Mouse (Mus musculus) urinary bladder, postnatal 10 days (tissue): ENCODE measurements around the gene Ptprq.

ENCODE experiments used
- DNase-seq: peaks from one replicate; pipeline ENCODE4 v3.0.0; 2022; ENCODE audit warnings: low spot score

Gene Ptprq

DNA sequence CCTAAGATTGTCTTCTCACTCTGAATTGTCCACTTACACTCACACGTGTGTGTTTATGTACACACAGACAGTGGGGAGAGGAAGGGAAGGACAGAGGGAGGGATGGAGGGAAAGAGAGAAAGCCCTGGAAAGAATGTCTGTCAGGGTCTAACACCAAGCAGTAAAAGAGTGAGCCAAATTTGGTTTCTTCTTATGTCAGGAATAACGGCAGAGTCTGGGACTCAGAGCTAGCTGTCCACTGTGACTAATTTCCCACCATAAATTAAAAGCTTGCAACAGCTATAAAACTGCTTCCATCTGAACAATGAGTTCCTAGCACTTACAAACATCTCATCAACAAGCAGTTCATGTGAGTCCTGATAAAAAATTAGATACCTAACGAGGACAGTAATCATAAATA is 91.7 kb downstream of the Ptprq start:
- no peak for DNase-seq

- DNase-seq, result no peak
These were observed 93.2 kb downstream of the Ptprq start for GRCm38 (mm10) chr10:107626648-107627047.

DNA sequence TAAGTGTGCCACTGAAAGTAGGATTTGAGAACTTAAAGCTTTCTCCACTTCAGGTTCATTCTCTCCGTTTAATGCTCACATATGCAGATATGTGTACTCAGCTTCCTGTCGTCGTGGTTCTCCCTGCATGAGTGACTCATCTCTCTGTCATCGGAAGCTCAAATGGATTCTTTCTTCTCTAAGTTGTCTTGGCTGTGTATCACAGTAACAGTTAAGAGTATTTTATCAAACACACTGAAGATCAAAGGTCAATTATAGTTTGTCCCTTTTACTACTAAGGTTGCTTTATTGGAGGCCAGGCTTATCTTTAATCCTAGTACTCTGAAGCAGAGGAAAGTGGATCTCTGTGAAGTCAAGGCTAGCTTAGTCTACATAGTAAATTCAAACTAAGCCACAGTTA is 95.6 kb downstream of the Ptprq start:
- DNase-seq, result no peak

DNA sequence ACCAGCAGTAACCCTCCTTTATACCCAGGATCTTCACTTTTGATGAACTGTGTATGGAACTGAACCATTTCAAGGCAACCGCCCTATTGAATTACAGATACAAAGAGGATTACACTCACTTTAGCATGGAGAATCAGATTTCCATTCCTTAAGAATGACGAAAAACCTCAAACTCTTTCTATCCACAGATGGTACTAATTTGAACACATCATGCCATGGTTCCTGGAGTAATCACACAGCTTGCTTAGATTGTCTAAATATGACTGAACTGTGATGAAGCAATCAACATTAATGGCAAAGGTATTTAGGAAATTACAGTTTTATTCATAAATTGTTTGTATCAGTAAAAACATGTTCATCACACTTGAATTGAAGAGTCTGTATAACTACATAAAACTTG is 104.4 kb downstream of the Ptprq start:
- no peak for DNase-seq

DNA sequence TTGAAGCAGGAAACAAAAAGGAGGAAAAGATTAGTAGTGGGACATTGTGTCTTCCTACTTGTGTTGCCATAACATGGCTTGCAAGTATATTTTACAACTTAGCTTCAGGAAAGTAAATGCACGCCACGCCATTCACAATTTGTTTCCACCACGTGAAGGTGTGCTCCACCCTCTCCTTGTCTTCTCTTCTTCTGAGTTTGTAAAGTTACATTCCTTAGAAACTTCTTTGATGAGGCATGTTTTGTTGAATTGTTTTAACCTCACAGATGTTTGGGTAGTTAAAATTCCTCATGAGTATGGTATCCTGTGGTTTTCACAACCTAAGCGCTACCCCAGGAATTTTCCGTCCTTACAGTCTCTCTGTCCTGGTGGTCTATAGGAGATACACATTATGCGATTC is 118.5 kb downstream of the Ptprq start:
- DNase-seq, result no peak

DNA sequence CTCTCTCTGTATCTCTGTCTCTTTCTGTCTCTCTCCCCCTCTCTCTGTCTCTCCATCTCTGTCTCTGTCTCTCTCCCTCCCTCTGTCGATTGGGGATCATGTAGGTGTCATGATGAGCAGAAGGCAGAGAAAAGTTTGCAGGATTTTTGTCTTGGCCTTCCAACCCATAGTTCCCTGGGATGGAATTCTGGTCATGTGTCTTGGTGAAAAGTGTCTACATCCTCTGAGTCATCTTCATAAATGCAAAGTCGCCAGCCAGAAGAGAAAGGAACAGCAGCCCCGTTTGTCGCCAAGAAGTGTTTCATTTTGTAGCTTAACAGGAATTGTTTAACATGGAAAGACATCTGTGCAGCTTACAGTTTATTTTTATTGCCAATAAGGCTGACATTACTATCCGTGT is 136.5 kb downstream of the Ptprq start:
- no peak for DNase-seq

DNA sequence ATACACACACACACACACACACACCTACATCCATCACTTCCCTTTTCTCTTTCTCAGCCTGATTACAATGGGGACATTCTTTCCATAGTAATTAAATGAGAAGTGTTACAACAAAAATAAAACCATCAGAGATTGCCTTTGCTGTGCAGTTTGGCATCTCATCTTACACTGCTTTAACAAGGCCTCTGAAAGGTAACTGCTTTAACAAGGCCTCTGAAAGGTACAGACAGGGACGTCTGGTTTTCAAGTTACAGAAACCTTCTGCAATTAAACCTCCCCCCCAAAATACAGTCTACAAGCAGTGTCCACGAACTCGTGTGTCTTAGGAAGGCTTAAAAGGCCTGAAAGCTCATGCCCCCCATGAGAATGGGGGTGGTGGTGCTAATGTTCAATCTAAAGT is 150.8 kb downstream of the Ptprq start:
- DNase-seq, result no peak

GRCm38 (mm10) chr10:107568261-107568660 is 151.6 kb downstream of the Ptprq start:
- DNase-seq, result no peak

DNA sequence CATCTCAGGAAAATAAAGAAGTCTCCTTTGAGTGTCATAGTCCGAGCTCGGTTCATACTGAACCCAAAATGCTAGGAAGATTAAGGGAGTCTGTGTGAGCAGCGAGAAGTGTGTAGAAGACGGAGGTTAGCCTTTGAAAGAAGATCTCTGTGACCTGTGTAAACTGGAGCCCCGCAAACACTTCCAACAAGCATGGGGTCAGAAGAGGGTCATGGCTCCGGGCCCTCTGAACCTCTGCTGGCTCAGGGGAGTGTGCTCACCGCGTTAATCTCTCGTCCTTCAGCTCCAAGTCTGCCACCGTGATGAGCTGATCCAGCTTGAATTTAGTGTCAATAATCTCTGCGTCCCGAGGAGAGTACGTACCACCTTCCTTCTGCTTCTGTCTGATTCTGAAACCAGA is 157.0 kb downstream of the Ptprq start:
- DNase-seq, result no peak

DNA sequence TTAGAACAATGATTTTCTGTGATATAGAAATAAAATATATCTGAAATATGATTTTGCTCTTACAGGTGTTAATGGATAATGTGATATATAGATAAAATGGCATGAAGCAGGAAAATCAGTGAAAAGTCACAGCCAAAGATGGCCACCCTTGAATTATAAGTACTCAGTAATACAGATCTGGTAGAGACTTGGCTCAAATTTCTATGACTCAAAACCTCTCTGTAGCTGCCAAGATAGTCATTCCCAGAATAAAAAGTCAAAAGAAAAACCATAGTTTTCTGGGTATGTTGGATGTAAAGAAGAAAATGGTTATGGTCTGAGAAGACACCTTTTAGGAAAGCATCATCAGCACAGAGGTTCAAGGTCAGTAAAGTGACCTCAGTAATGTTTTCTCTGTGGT is 159.0 kb downstream of the Ptprq start:
- DNase-seq, result no peak

- DNase-seq, result no peak
These were observed 176.8 kb downstream of the Ptprq start for GRCm38 (mm10) chr10:107543026-107543425.

GRCm38 (mm10) chr10:107528758-107529157 is 191.1 kb downstream of the Ptprq start:
- DNase-seq, result no peak

DNA sequence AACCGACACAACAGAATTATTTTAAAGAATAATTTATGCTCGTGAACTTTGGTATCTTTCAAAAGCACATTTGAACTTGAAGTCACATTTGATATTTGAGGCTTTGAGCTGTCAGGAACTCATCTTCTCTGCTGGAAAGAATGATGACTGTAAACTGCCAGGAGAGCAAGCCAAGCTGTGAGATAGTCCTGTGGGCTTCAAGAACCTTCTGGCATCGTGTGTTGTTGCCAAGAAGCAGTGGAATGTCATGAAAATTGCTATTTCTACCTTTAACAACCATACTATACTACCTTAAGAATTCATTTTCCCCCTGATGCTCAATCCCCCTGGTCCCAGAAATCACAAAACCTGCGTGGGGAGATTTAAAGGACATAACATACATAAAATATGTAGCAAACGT is 200.6 kb downstream of the Ptprq start:
- DNase-seq, result no peak

GRCm38 (mm10) chr10:107516641-107517040 is 203.2 kb downstream of the Ptprq start:
- DNase-seq, result no peak

DNA sequence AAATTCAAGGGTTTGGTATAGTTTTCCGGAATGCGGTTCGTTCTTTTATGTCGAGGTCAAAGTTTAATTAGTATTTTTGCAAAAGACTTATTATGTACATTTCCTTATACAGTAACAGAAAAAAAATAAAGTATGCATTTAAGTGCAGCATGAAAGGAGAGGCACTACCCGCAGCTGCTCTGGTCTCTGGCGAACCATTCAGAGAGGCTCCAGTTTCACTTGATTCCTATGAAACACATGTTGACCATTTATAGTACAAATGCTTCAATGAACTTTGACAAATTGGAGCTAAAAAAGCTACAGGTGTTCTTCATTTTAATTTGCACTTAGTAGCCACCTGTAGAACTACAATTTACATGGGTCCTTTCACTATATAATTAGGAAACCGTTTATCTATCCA is 205.1 kb downstream of the Ptprq start:
- no peak for DNase-seq

- DNase-seq, result no peak
These were observed 213.5 kb downstream of the Ptprq start for GRCm38 (mm10) chr10:107506397-107506796.

DNA sequence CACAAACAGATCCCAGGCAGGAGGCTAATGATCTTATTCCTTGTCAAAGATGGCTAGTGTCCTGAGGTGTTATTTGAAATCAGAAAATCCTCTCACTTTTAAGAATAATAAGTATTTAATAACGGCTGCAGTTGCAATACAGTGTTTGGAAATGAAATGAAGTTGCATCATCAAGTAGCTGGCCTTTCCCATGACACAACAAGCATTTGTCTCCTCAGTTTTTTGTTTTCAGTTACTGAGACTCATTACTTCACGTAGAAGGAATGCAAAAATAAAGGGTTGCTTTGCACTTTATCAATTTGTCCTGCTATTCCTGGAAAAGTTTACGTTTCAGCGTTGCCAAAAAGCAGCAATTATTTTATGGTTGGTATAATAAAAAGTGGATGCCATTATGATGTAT is 216.4 kb downstream of the Ptprq start:
- no peak for DNase-seq

GRCm38 (mm10) chr10:107502193-107502592 is 217.7 kb downstream of the Ptprq start:
- DNase-seq, result no peak

DNA sequence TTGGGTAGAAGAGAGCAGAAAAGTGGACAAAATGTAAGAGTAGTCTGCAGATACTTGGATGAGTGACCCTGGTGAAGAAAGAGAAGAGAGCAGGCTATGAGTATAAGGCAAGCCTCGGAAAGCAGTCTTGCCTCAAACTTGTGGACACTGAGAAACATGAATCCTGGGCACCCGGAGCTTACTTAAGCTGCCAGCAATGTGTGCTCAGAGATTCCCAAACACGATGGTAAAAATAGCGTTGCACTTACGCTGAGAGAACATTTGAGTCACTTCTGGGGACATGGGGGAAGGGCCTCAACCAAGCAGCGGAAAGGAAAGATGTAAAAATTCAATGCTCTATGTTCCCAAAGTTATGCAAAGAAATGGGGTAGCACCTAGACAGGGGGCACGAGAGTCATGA is 220.2 kb downstream of the Ptprq start:
- no peak for DNase-seq

- no peak for DNase-seq
These were observed 223.4 kb downstream of the Ptprq start for GRCm38 (mm10) chr10:107496402-107496801.

DNA sequence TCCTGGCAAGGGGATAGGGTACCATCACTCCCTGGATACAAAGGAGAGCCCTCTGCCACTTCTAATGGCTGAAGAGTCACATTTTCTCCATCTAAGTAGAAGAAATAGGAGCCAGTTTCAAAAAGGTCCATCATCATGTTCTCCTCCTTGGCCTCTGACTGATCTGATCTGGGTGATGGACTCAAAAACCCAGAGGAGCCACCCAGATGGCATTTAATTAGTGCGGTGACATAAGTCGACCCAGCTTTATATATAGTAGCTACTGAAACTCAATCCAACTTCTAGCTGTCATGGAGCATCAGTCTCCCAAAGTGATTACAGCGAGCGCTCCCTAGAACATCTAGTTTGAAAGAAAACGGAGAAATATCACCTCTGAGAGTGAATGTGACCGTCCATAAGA is 225.3 kb downstream of the Ptprq start, which contains the start of gene Myf6:
TSS of gene Myf6 (minus strand) at position 170 of the 400 bp plus-strand sequence.
- no peak for DNase-seq

- no peak for DNase-seq
These were observed 226.0 kb downstream of the Ptprq start for GRCm38 (mm10) chr10:107493580-107494474.

DNA sequence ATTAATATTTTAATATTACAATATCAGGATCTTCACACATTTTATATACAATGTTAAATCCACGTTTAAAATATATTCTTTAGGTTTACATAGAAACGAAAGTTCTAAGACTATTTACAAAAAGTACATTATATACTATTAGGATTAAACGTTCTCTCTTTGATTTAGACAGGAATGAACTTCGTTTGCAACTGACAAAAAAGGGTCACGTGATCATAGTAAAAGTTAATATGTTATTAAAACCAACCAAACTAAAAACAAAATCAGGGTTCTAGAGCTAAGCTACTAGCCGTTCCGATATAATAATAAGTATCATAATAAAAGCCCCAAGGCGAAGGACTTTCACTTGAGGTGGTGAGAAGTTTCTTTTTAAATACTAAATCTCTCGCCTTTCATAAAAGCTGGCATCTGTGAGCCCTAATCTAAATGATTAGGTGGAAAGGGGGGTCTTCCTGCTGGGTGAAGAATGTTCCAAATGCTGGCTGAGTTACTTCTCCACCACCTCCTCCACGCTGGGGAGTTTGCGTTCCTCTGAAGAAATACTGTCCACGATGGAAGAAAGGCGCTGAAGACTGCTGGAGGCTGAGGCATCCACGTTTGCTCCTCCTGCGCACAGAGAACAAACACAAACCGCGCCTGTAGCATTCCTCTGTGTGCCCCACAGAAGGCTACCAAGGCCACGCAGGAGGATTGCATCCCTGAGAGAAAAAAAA is 226.8 kb downstream of the Ptprq start:
- DNase-seq, result no peak
